Mouse (Mus musculus) testis, adult 2 months (tissue): ENCODE results near the gene Ttll9.

Source experiments
- CTCF ChIP-seq: fragments of 200-500 bp; IDR thresholded peaks from 2 replicates; pipeline ENCODE4 v1.5.1; 2012; ENCODE audit warnings: low read depth, mild to moderate bottlenecking, inconsistent platforms, low read length, moderate library complexity; ENCODE audit not compliant: control insufficient read depth, insufficient read depth, insufficient replicate concordance
- POLR2A ChIP-seq: fragments of 200-500 bp; IDR thresholded peaks from 2 replicates; pipeline ENCODE4 v1.6.1; 2012; ENCODE audit warnings: low read depth, mild to moderate bottlenecking, inconsistent platforms, low read length, moderate library complexity; ENCODE audit not compliant: control insufficient read depth

DNA sequence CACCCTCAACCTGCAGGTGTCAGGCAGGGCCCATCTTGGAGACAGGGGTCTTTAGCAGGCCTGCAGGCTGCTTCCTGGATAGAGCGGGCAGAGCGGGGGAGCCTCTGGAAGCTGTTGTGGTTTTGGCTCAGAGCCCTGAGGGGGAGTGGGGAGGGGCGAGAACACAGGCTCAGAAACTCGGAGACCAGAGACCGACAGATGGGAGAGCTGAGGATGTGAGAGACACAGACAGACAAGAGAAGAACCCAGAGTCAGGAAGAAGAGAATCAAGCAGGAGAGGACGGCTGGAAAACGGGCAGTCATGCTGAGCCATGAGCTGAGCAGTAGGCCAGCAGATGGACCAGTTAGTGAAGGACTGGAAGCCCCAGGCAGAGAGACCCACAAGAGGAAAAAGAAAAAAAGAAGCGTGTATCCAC, 83.6 kb downstream of the Ttll9 start:
- TF ChIP-seq CTCF (no peak), POLR2A (no peak)
